Mouse (Mus musculus) liver, adult 2 months (tissue): ENCODE measurements around the gene Gm21852. TPM values are rescaled to one million over a fixed set of nuclear protein-coding genes. Genes with fewer than 3 reads are reported as not detected.
"Not testable (repeated sequence)": the region's sequence is repeated elsewhere in the genome, so short reads cannot be mapped to it uniquely, and the experiment has no call there.

Experiments
- DNase-seq: peaks from one replicate; pipeline ENCODE4 v3.0.0-alpha.2; 2011; ENCODE audit warnings: low read depth, low spot score; ENCODE audit errors: extremely low read depth
- H3K27ac ChIP-seq: fragments of 200-500 bp; replicated peaks from 2 replicates; pipeline ENCODE4 v1.5.1; 2012; ENCODE audit warnings: low read depth, mild to moderate bottlenecking, control low read depth, inconsistent platforms, low read length; ENCODE audit not compliant: insufficient read depth
- H3K27me3 ChIP-seq: fragments of 200-500 bp; 2 replicates; pipeline ENCODE4 v1.6.1; 2012; ENCODE audit warnings: mild to moderate bottlenecking, moderate library complexity, low read length, inconsistent platforms; ENCODE audit not compliant: control insufficient read depth, insufficient read depth
- H3K36me3 ChIP-seq: fragments of 200-500 bp; 2 replicates; pipeline ENCODE4 v1.6.1; 2012; ENCODE audit warnings: low read length, inconsistent platforms; ENCODE audit not compliant: control insufficient read depth, insufficient read depth
- H3K4me1 ChIP-seq: fragments of 200-500 bp; 2 replicates; pipeline ENCODE4 v1.6.1; 2011; ENCODE audit warnings: low read length; ENCODE audit not compliant: control insufficient read depth, insufficient read depth
- H3K4me3 ChIP-seq: fragments of 200-500 bp; 2 replicates; pipeline ENCODE4 v1.5.1; 2011; ENCODE audit warnings: low read depth, mild to moderate bottlenecking, control low read depth, low read length, moderate library complexity; ENCODE audit not compliant: insufficient read depth
- H3K79me2 ChIP-seq: fragments of 200-500 bp; 2 replicates; pipeline ENCODE4 v1.6.1; 2012; ENCODE audit warnings: inconsistent platforms, mild to moderate bottlenecking, low read length, moderate library complexity; ENCODE audit not compliant: control insufficient read depth, insufficient read depth
- H3K9ac ChIP-seq: fragments of 200-500 bp; 2 replicates; pipeline ENCODE4 v1.6.1; 2012; ENCODE audit warnings: low read depth, mild to moderate bottlenecking, control low read depth, inconsistent platforms, low read length
- WGBS: fragments of 180-500 bp; shearing (Covaris S2); methylation state at CpG from one replicate; pipeline ENCODE4 v1.1.7; 2018; 5-methylcytosine and 5-hydroxymethylcytosine counted together
- polyA plus RNA-seq: library from polyadenylated mRNA; depleted of rRNA; stranded (reverse); fragments of >200 nt; gene quantifications from 2 replicates; pipeline ENCODE4 v1.2.3, GENCODE M21; 2012; rRNA removed
- total RNA-seq: library from RNA; depleted of rRNA; stranded (reverse); fragments of >200 nt; gene quantifications from 2 replicates; pipeline ENCODE4 v1.2.3, GENCODE M21; 2014; rRNA removed

Gene Gm21852
- total RNA-seq, result not detected in 2 replicates
- not detected in 2 replicates for polyA plus RNA-seq

- H3K27ac ChIP-seq, H3K27me3 ChIP-seq, H3K4me1 ChIP-seq, H3K36me3 ChIP-seq, H3K79me2 ChIP-seq, DNase-seq, H3K9ac ChIP-seq, H3K4me3 ChIP-seq: not testable (repeated sequence)
- no CpG with 5 or more reads among the region's 3 CpGs for WGBS
Measured at GRCm38 (mm10) chrY:40651896-40652295, at the start of gene Gm21852. TSS of gene Gm21852 (minus strand) at chrY:40651996.

Other genes with a start within 250 kb of the Gm21852 start
- gene Gm21797, start 123.8 kb upstream of the Gm21852 start, total RNA-seq, result not detected in 2 replicates
- not detected in 2 replicates for gene Gm21797, start 123.8 kb upstream of the Gm21852 start, polyA plus RNA-seq
- not detected in 2 replicates for gene Gm20795, start 152.9 kb upstream of the Gm21852 start, total RNA-seq
- not detected in 2 replicates for gene Gm20795, start 152.9 kb upstream of the Gm21852 start, polyA plus RNA-seq